Mouse (Mus musculus) hindbrain, embryonic 13.5 days (tissue): Measurements from ENCODE around the gene Ankrd13a. TPM values are rescaled to one million over a fixed set of nuclear protein-coding genes. Genes with fewer than 3 reads are reported as not detected.
A peak's percentile ranks its signal among the peaks of the same experiment; 100 is the strongest.

Experiments used
- ATAC-seq: fragments of 200-750 bp; cut with Nextera tagmentation; 2 replicates; pipeline ENCODE4 v1.8.0; 2017; ENCODE audit warnings: moderate TSS enrichment; ENCODE audit not compliant: low FRiP score
- H3K27ac ChIP-seq: fragments of 300-500 bp; sonication (generic); 2 replicates; pipeline ENCODE4 v1.5.1; 2015; ENCODE audit warnings: inconsistent platforms, mild to moderate bottlenecking, moderate library complexity
- H3K27me3 ChIP-seq: fragments of 300-500 bp; sonication (generic); 2 replicates; pipeline ENCODE4 v1.6.1; 2015; ENCODE audit warnings: mild to moderate bottlenecking, inconsistent platforms
- H3K36me3 ChIP-seq: fragments of 300-500 bp; sonication (generic); 2 replicates; pipeline ENCODE4 v1.6.1; 2015; ENCODE audit warnings: mild to moderate bottlenecking, inconsistent platforms
- H3K4me1 ChIP-seq: fragments of 300-500 bp; sonication (generic); replicated peaks from 2 replicates; pipeline ENCODE4 v1.6.1; 2015; ENCODE audit warnings: inconsistent platforms
- H3K4me2 ChIP-seq: fragments of 300-500 bp; sonication (generic); 2 replicates; pipeline ENCODE4 v1.6.1; 2015; ENCODE audit warnings: inconsistent platforms, mild to moderate bottlenecking, moderate library complexity
- H3K4me3 ChIP-seq: fragments of 300-500 bp; sonication (generic); 2 replicates; pipeline ENCODE4 v1.5.1; 2015; ENCODE audit warnings: mild to moderate bottlenecking, inconsistent platforms
- H3K9ac ChIP-seq: fragments of 300-500 bp; sonication (generic); 2 replicates; pipeline ENCODE4 v1.6.1; 2015; ENCODE audit warnings: mild to moderate bottlenecking, inconsistent platforms
- H3K9me3 ChIP-seq: fragments of 300-500 bp; sonication (generic); 2 replicates; pipeline ENCODE4 v1.6.1; 2016; ENCODE audit warnings: inconsistent platforms
- WGBS: fragments of 180-500 bp; shearing (Covaris S2); methylation state at CpG from one replicate; pipeline ENCODE4 v1.1.7; 2015; 5-methylcytosine and 5-hydroxymethylcytosine counted together
- polyA plus RNA-seq: library from polyadenylated mRNA; unstranded; fragments of >200 nt; fragmentation: Nextera tagmentation; extraction: Ambion mirVana; gene quantifications from 2 replicates; pipeline ENCODE4 v1.2.1, GENCODE M21; 2015

The Ankrd13a gene
- polyA plus RNA-seq, 1 experiment from 2014 or later, result 37.5 TPM

GRCm38 (mm10) chr5:114771796-114772195, 2.7 kb upstream of the Ankrd13a start:
- no peaks in the 10 kb centered on the region for H3K27me3 ChIP-seq
- peaks cover 43% of the 10 kb centered on the region for H3K4me1 ChIP-seq
- peak overlapping the region; percentile 99 for H3K9ac ChIP-seq
- peak overlapping the region; percentile 99 for H3K4me3 ChIP-seq
- no peak for ATAC-seq
- no peak overlapping the region for H3K27ac ChIP-seq
- no peaks in the 10 kb centered on the region for H3K36me3 ChIP-seq
- WGBS, result 77% methylated on average over 8 of the region's 8 CpGs
- peak overlapping the region; percentile 85 for H3K4me2 ChIP-seq
- H3K9me3 ChIP-seq, result no peaks in the 10 kb centered on the region

DNA sequence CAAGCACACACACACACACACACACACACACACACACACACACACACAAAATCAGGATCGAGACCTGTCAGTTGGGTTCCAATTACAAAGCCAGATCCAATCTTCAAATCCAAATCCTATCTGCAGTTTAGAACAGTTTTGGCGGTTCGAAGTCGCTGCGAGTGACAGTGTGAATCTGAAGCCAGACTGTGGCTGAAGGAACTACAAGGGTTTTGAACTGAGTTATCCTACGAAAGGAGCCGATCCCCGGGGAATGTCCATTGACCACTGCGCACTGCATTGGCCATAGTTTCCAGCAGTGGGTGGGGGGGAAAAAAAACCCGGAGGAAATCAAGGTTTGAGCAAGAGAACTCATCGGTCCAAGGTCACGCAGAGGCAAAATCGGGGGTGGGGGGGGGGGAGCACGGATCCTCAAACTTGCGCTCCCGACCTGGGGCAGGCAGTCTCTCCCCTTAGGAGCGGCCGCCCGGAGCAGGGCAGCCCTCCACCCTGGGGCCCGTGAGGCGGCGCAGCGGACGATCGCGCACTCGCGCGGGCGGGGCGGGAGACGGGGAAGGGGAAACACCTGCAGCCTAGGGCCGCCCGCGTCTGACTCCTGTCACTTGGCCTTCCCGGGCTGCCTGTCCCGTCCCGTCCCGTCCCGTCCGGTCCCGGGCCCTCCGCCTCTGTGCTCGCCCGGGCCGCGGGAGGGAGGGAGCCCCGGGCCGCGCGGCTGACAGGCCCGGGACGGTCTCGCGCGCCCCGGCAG, 1.8 kb upstream of the Ankrd13a start:
- peak overlapping the region; percentile 99 for H3K4me3 ChIP-seq
- H3K9me3 ChIP-seq, result no peaks in the 10 kb centered on the region
- no peaks in the 10 kb centered on the region for H3K27me3 ChIP-seq
- 2% methylated on average over 38 of the region's 57 CpGs for WGBS
- H3K36me3 ChIP-seq, result no peaks in the 10 kb centered on the region
- H3K4me1 ChIP-seq, result peaks cover 49% of the 10 kb centered on the region
- peak; percentile 50 for ATAC-seq
- peak overlapping the region; percentile 85 for H3K4me2 ChIP-seq
- peak overlapping the region; percentile 95 for H3K27ac ChIP-seq
- peak overlapping the region; percentile 99 for H3K9ac ChIP-seq

DNA sequence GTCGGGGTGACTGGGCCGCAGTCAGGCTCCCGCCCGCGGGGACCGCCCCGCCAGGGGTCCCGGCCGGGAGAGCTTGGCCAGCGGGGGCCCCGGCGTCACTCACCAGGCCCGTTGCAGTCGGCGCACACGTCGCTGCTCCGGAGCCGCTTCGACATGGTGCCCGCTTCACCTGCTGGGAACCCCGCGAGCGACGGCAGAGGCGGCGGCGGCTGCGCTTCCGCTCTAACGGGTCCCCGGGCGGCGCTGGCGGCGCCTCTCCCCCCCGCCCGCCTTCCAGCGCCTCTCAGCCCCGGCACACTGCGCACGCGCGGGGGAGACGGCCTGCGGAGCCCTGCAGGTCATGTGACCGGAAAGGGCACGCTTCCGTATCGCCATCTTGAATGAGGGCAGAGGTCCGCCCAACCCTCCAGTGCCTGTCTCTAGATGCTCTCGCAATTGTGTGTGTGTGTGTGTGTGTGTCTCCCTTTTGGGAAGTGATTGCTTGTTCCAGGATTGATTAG, 1.2 kb upstream of the Ankrd13a start:
- ATAC-seq, result peak; percentile 81
- peaks cover 56% of the 10 kb centered on the region for H3K4me1 ChIP-seq

DNA sequence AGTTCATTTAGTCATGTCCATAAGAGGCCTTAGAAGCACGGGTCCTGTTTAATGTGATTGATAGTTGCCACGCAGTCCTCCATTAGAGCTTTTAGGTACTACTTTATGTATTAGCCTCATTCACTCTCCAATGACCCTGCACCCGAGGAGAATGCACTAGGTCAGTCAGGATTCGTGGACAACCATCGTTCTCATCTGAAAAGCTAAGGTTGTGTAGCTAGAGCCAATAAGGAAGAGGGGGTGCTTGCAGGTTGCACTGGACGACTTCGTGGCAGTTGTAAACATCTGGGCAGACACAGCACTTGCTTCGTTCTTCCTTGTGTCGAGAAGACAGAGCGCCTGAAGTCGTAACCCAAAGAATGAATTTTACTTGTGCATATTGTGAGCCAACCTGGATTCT, 697 bp upstream of the Ankrd13a start:
- peak overlapping the region; percentile 85 for H3K4me2 ChIP-seq
- H3K27me3 ChIP-seq, result no peaks in the 10 kb centered on the region
- 0 out of 2 replicates have a peak, but pooled peaks have one; percentile 7 for ATAC-seq
- H3K4me1 ChIP-seq, result peaks cover 61% of the 10 kb centered on the region
- H3K4me3 ChIP-seq, result peak overlapping the region; percentile 99
- peak overlapping the region; percentile 99 for H3K9ac ChIP-seq
- WGBS, result 2% methylated on average over 11 of the region's 11 CpGs
- peak overlapping the region; percentile 95 for H3K27ac ChIP-seq
- no peaks in the 10 kb centered on the region for H3K9me3 ChIP-seq
- no peaks in the 10 kb centered on the region for H3K36me3 ChIP-seq

More for the DNA sequence above, 1.2 kb upstream of the Ankrd13a start:
- WGBS, result under 1% methylated on average over 51 of the region's 52 CpGs
- Histone ChIP-seq H3K4me2 (peak overlapping the region; percentile 85), H3K27ac (peak overlapping the region; percentile 95), H3K9ac (peak overlapping the region; percentile 99), H3K4me3 (peak overlapping the region; percentile 99), H3K27me3 (no peaks in the 10 kb centered on the region), H3K9me3 (no peaks in the 10 kb centered on the region), H3K36me3 (no peaks in the 10 kb centered on the region)

- Histone ChIP-seq H3K4me3 (peak within 1 kb of the TSS; percentile 99), H3K27ac (peak within 1 kb of the TSS; percentile 95), H3K4me2 (peak within 1 kb of the TSS; percentile 85), H3K9ac (peak within 1 kb of the TSS; percentile 99), H3K9me3 (no peaks in the 10 kb centered on the region), H3K4me1 (peaks cover 68% of the 10 kb centered on the region), H3K36me3 (no peaks in the 10 kb centered on the region), H3K27me3 (no peaks in the 10 kb centered on the region)
- WGBS, result under 1% methylated on average over 63 of the region's 63 CpGs
- ATAC-seq, result peak; percentile 3
These were observed 841 bp downstream of the Ankrd13a start, which contains the start of gene Git2 for GRCm38 (mm10) chr5:114775056-114775979. Gene Git2 (minus strand): TSS chr5:114775517.

DNA sequence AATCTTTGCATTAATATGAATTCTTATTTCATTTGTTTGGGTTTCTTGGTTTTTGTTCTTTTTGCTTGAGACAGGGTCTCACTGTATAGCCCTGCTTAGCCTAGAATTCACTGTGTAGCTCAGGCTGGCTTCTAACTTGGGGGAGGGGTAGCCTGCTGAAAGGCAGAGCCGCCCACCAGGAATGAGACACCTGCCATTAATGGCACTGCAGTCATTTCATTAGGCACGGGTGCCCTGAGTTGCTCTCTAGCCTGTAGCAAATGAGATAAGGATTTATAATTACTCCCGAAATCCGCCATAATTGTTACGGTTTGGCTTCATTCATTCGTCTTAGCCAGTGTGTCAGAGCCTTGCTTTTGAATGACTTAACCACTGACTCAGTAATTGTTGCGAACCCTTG, 1.7 kb downstream of the Ankrd13a start:
- Histone ChIP-seq H3K4me3 (peak overlapping the region; percentile 99), H3K9ac (peak overlapping the region; percentile 99), H3K27ac (no peak overlapping the region; the same call in 1 of the 2 replicates), H3K36me3 (no peaks in the 10 kb centered on the region), H3K4me2 (peak overlapping the region; percentile 85), H3K4me1 (peaks cover 70% of the 10 kb centered on the region), H3K9me3 (no peaks in the 10 kb centered on the region), H3K27me3 (no peaks in the 10 kb centered on the region)
- no peak for ATAC-seq
- 53% methylated on average over 7 of the region's 7 CpGs for WGBS

- Histone ChIP-seq H3K27me3 (no peaks in the 10 kb centered on the region), H3K4me1 (peaks cover 62% of the 10 kb centered on the region), H3K27ac (no peak overlapping the region), H3K9me3 (no peaks in the 10 kb centered on the region), H3K9ac (no peak overlapping the region), H3K4me3 (no peak overlapping the region), H3K36me3 (no peaks in the 10 kb centered on the region), H3K4me2 (no peak overlapping the region)
- ATAC-seq, result no peak
- WGBS, result 85% methylated on average over 7 of the region's 7 CpGs
These were observed 5.5 kb downstream of the Ankrd13a start for GRCm38 (mm10) chr5:114779956-114780489.

DNA sequence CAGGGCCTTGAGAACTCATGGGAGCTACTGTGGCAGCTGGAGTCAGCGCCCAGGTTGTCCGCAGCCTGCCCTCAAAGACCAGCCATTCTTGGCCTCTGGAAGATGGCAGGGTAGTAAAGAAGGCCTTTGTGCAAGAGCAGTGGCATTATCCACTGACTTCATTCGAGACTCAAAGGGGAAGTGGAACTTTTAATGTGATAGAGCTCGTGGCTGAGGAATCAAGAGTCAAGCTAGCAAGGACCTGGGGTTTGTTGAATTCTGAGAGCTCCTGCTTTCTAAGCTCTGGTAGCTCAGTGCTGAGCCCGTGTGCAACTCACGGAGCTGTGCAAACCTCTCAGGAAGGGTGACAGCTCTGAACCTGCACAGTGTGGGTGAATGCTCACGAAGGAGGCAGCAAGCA, 6.4 kb downstream of the Ankrd13a start:
- Histone ChIP-seq H3K9ac (0 out of 2 replicates have a peak overlapping the region, but pooled peaks have one; percentile 11), H3K27me3 (no peaks in the 10 kb centered on the region), H3K9me3 (no peaks in the 10 kb centered on the region), H3K4me2 (no peak overlapping the region), H3K27ac (no peak overlapping the region), H3K4me3 (no peak overlapping the region), H3K36me3 (peaks cover 2% of the 10 kb centered on the region; the same call in 1 of the 2 replicates), H3K4me1 (peaks cover 61% of the 10 kb centered on the region)
- WGBS, result 87% methylated on average over 7 of the region's 7 CpGs
- no peak for ATAC-seq

GRCm38 (mm10) chr5:114782991-114783390, 8.5 kb downstream of the Ankrd13a start:
- Histone ChIP-seq H3K27ac (no peak overlapping the region), H3K9ac (no peak overlapping the region), H3K9me3 (no peaks in the 10 kb centered on the region), H3K36me3 (peaks cover 20% of the 10 kb centered on the region), H3K27me3 (no peaks in the 10 kb centered on the region), H3K4me1 (peaks cover 42% of the 10 kb centered on the region), H3K4me3 (no peak overlapping the region), H3K4me2 (no peak overlapping the region)
- WGBS, result 86% methylated on average over 9 of the region's 9 CpGs
- ATAC-seq, result no peak

DNA sequence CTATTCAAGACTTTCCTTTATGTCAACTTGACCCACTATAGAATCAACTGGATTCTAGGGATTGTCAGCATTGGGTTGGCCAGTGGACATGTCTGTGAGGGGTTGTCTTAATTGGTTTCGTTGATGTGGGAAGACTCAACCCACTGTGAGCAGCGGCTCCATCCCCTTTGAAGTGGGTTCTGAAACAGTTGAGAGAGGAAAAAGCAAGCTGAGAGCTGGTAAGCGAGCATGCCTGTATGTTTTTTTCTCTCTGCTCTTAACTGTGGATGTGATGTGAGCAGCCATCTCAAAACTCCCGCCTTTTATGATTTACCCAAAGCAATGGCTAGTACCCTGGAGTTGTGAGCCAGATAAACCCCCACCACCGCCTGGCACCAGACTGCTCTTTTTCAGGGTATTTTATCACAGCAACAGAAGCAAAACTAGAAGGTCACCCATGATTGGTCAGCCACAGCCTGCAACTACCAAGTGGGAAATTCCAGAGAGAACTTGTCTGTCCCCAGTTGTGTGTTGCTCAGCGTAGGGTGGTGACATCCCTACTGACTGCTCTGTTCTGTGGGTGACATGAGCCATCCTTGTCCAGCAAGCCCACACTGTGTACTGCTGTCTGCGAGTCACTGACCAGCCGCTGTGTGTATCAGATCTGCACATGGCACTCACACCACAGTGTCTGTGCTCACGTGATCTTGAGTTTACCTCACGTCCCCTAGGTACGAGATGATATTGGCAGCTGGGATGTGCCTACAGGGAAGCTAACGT, 9.1 kb downstream of the Ankrd13a start:
- no peaks in the 10 kb centered on the region for H3K9me3 ChIP-seq
- no peak overlapping the region for H3K27ac ChIP-seq
- H3K9ac ChIP-seq, result no peak overlapping the region
- H3K27me3 ChIP-seq, result no peaks in the 10 kb centered on the region
- peaks cover 36% of the 10 kb centered on the region for H3K4me1 ChIP-seq
- H3K36me3 ChIP-seq, result peaks cover 26% of the 10 kb centered on the region
- H3K4me3 ChIP-seq, result no peak overlapping the region
- no peak for ATAC-seq
- 87% methylated on average over 12 of the region's 12 CpGs for WGBS
- no peak overlapping the region for H3K4me2 ChIP-seq

GRCm38 (mm10) chr5:114784622-114785165, 10.2 kb downstream of the Ankrd13a start:
- no peak overlapping the region for H3K4me3 ChIP-seq
- H3K36me3 ChIP-seq, result peaks cover 37% of the 10 kb centered on the region
- H3K9ac ChIP-seq, result no peak overlapping the region
- H3K27me3 ChIP-seq, result no peaks in the 10 kb centered on the region
- no peak overlapping the region for H3K4me2 ChIP-seq
- H3K4me1 ChIP-seq, result peaks cover 25% of the 10 kb centered on the region
- no peak for ATAC-seq
- no peak overlapping the region for H3K27ac ChIP-seq
- WGBS, result 88% methylated on average over 16 of the region's 16 CpGs
- no peaks in the 10 kb centered on the region for H3K9me3 ChIP-seq
